Mouse (Mus musculus): Measurements from ENCODE around the gene Wfikkn1. TPM values are rescaled to one million over a fixed set of nuclear protein-coding genes. Genes with fewer than 3 reads are reported as not detected.

Gene Wfikkn1
- polyA plus RNA-seq, 1 experiment from 2014 or later: 0.65 TPM

DNA sequence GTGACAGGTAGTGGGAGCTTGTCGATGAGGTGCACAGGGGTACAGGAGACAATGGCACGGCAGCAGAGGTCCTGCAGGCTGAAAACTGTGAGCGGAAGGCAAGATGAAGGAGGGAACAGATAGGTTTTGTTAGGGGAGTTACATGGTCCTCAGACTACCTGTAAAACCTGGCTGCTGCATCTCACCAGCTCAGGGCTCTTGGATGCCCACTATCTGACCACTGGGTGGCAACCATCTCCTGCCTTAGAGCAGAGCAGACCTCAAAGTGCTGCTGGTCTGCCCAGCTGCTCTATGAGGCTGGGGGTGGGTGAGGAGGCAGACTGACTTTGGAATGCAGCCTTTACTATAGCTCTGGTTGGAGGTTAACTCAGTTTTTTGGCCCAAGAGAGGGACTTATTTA lies 3.2 kb upstream of the Wfikkn1 start:
- Histone ChIP-seq H3K9ac (no peak overlapping the region), H3K4me2 (no peak overlapping the region), H3K36me3 (peaks cover 29% of the 10 kb centered on the region), H3K9me3 (replicated peaks) (no peaks in the 10 kb centered on the region), H3K4me1 (replicated peaks) (peaks cover 53% of the 10 kb centered on the region), H3K4me3 (replicated peaks) (no peak overlapping the region), H3K27ac (no peak overlapping the region), H3K27me3 (no peaks in the 10 kb centered on the region)
- 79% methylated on average over 3 of the region's 3 CpGs for WGBS (ENCODE audit: insufficient replicate concordance)
- DNase-seq: no peak
- no peak for ATAC-seq (ENCODE audit: low read depth)

DNA sequence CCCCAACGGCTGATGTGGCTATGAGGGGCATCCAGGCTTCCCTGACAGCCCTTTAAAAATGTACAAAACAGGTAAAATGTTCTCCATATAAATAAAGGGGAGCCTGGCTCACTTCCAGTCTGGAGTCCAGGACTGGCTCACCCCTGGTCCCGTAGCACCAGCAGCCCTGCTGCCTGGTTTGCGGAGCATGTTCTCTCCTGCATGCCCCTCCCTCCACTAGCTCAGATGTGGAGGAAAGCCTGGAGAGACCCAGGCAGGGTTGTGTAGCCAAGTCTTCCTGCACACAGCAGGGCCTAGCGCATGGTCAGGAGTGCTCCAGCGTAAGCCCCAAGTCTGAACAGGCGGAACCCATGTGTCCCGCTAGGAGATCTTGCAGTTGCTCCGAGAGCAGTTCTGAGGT lies 2.6 kb upstream of the Wfikkn1 start:
- Histone ChIP-seq H3K27ac (no peak overlapping the region), H3K36me3 (peaks cover 35% of the 10 kb centered on the region), H3K9ac (no peak overlapping the region), H3K4me3 (replicated peaks) (no peak overlapping the region), H3K4me2 (no peak overlapping the region), H3K27me3 (no peaks in the 10 kb centered on the region), H3K9me3 (replicated peaks) (no peaks in the 10 kb centered on the region), H3K4me1 (replicated peaks) (peaks cover 53% of the 10 kb centered on the region)
- ATAC-seq (ENCODE audit: low read depth) (no peak), DNase-seq (no peak)
- WGBS (ENCODE audit: insufficient replicate concordance): 90% methylated on average over 8 of the region's 8 CpGs

DNA sequence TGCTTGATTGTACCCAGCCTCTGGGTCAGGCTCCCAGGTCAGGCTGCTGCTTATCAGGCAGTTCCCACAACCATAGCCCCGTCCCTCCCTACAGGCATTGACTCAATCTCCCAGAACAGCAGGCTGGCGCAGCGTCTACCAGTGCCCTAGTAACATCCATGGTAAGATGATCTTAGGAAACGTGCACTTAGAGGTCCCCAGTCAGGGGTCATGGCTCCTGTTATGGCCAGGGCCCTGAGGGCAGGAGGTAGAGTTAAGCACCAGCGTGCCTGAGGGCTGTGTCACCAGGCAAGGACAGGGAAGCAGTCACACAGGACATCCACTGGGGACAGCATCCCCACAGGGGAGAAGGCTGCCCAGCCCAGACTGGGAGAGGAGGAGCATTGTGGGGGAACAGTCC lies 1.6 kb upstream of the Wfikkn1 start:
- peak; percentile 48 for DNase-seq
- no peak overlapping the region for H3K4me2 ChIP-seq
- no peak overlapping the region for H3K9ac ChIP-seq
- peaks cover 57% of the 10 kb centered on the region for H3K4me1 ChIP-seq (replicated peaks)
- no peak overlapping the region for H3K4me3 ChIP-seq (replicated peaks)
- peaks cover 40% of the 10 kb centered on the region for H3K36me3 ChIP-seq
- no peaks in the 10 kb centered on the region for H3K27me3 ChIP-seq
- peak overlapping the region; percentile 45 for H3K27ac ChIP-seq
- peak; percentile 54 for ATAC-seq (ENCODE audit: low read depth)
- H3K9me3 ChIP-seq (replicated peaks): no peaks in the 10 kb centered on the region
- 27% methylated on average over 5 of the region's 5 CpGs for WGBS (ENCODE audit: insufficient replicate concordance)

DNA sequence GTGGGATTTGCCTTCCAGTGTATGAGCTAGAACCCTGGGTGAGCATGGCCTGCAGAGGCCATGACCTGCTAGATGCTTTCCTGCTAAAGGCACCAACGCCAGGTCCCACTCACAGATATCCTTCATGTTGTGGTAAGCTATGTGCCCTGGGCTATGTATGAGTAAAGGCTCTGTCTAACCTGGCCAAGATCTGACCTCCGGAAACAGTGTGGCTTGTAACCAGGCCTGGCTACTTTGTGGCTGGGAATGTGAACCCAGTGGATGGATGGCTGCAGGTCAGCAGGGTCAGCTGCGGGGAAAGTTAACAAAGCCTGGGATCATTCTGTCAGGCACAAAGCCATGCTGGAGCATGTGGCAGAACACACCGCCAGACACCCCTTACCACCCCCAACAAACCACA lies 1.0 kb upstream of the Wfikkn1 start:
- Histone ChIP-seq H3K9ac (no peak overlapping the region), H3K4me2 (no peak overlapping the region), H3K4me1 (replicated peaks) (peaks cover 59% of the 10 kb centered on the region), H3K9me3 (replicated peaks) (no peaks in the 10 kb centered on the region), H3K27ac (peak overlapping the region; percentile 45), H3K36me3 (peaks cover 40% of the 10 kb centered on the region), H3K4me3 (replicated peaks) (no peak overlapping the region), H3K27me3 (no peaks in the 10 kb centered on the region)
- WGBS (ENCODE audit: insufficient replicate concordance): 67% methylated on average over 4 of the region's 4 CpGs
- ATAC-seq (ENCODE audit: low read depth): no peak
- DNase-seq: no peak

DNA sequence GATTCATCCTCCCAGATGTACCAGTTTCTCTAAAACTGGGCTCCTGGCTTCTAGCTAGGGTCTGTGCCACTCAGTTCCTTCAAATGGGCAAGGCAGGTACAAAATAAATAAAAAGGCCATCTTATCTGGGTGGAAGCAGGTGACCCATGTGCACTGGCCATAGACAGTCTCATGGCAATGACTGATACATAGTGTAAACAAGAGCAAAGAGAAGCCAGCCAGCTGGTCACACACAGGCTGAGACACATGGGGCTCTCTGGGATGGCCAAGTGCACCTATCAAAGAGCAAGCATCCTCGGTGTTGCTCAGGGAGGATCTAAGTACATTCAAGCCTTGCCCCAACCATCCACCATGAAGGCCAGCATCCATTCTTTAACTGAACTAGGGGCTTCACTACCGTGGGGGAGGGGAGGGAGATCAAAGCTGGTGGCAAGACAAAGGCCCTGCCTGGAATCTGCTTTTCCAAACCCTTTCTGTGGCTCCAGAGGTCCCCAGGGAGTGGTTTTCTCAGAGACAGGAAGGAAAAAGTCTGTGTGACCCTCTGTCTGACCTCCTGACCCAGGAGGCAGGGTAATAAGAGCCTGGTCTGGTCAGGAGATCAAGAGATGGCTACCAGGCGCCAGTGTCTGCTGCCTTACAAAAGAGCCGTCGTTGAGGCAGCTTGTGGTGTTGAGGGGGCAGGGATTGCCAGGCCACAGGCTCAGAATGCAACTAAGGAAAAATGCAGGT lies 419 bp upstream of the Wfikkn1 start:
- ATAC-seq (ENCODE audit: low read depth) (no peak), DNase-seq (no peak)
- H3K27ac ChIP-seq: peak overlapping the region; percentile 45
- H3K9me3 ChIP-seq (replicated peaks): no peaks in the 10 kb centered on the region
- 29% methylated on average over 5 of the region's 5 CpGs for WGBS (ENCODE audit: insufficient replicate concordance)
- H3K36me3 ChIP-seq: peaks cover 40% of the 10 kb centered on the region
- peaks cover 63% of the 10 kb centered on the region for H3K4me1 ChIP-seq (replicated peaks)
- H3K4me3 ChIP-seq (replicated peaks): no peak overlapping the region
- no peak overlapping the region; the same call in 1 of the 2 replicates for H3K9ac ChIP-seq
- H3K27me3 ChIP-seq: no peaks in the 10 kb centered on the region
- H3K4me2 ChIP-seq: no peak overlapping the region

DNA sequence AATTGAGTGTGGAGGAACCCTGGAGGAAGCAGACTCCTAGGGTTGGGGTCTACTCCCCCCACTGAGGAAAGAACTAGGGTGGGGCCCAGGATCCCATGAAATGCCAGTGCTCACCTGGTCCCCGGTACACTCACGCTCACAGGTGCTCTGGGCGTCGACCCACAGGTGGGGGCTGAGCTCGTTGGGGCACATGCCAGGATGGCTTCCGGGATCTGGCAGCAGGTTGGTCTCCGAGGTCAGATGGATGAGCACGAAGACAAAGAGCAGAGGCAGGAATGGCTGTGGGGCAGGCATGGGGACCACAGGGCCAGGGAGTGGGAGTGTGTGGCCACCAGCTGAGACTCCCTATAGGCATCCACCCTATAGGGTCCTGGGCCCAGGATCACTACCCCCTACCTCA lies 908 bp downstream of the Wfikkn1 start:
- ATAC-seq (ENCODE audit: low read depth) (no peak), DNase-seq (no peak)
- H3K9ac ChIP-seq: no peak overlapping the region
- H3K4me1 ChIP-seq (replicated peaks): peaks cover 65% of the 10 kb centered on the region
- H3K36me3 ChIP-seq: peaks cover 37% of the 10 kb centered on the region
- H3K27me3 ChIP-seq: no peaks in the 10 kb centered on the region
- 77% methylated on average over 8 of the region's 8 CpGs for WGBS (ENCODE audit: insufficient replicate concordance)
- H3K4me2 ChIP-seq: no peak overlapping the region
- no peak overlapping the region for H3K4me3 ChIP-seq (replicated peaks)
- H3K27ac ChIP-seq: peak overlapping the region; percentile 44; the same call in 1 of the 2 replicates
- H3K9me3 ChIP-seq (replicated peaks): no peaks in the 10 kb centered on the region

DNA sequence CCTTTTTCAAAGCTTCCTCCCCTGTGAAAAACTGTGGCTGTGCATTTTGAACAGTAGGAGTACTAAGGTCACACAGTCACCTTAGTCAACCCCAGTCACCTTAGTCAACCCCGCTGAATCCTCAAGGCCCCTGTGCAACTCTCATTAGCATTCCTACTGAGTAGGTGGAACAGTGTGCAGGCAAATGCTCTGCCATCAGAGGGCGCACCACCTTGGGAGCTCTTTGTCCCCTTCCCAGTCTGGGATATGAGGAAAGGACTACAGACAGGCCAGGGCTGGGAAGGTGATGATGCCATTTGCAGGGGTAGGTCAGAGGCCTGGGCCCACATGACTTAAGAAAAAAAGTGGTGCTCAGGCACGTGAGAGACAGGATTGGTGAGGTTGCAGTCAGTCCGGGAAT lies 1.4 kb downstream of the Wfikkn1 start:
- WGBS (ENCODE audit: insufficient replicate concordance): 64% methylated on average over 4 of the region's 4 CpGs
- Histone ChIP-seq H3K36me3 (peaks cover 32% of the 10 kb centered on the region), H3K9ac (no peak overlapping the region), H3K27ac (no peak overlapping the region), H3K4me1 (replicated peaks) (peaks cover 69% of the 10 kb centered on the region), H3K27me3 (no peaks in the 10 kb centered on the region), H3K4me2 (no peak overlapping the region), H3K9me3 (replicated peaks) (no peaks in the 10 kb centered on the region), H3K4me3 (replicated peaks) (no peak overlapping the region)
- DNase-seq (no peak), ATAC-seq (ENCODE audit: low read depth) (no peak)

DNA sequence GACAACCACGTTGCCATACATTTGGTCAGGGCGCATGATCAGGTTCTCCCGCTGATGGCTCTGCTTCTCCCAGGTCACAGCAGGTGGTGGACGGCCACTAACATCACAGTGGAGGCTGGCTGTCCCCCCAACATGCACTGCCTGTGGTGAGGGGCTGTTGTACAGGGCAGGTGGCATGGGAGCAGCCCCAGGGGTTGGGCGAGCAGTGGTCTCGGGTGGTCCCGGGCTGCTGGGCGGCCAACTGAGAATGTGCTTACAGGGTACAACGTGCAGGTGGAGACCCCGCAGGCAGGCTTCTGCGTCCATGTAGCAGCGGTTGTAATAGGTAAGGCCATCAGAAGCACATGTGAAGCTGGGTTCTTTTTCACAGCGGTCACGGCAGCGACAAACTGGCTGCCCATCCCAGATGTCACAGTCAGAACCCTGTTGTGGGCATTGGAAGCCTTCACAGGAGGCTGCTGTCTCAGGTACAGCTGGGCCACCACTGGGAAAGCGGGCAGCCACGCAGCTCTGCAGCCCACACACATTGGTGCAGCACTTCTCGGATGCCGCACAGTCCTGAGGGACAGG lies 2.0 kb downstream of the Wfikkn1 start:
- H3K9me3 ChIP-seq (replicated peaks): no peaks in the 10 kb centered on the region
- H3K27ac ChIP-seq: no peak overlapping the region
- DNase-seq (no peak), ATAC-seq (ENCODE audit: low read depth) (no peak)
- H3K4me1 ChIP-seq (replicated peaks): peaks cover 75% of the 10 kb centered on the region
- 88% methylated on average over 19 of the region's 19 CpGs for WGBS (ENCODE audit: insufficient replicate concordance)
- H3K27me3 ChIP-seq: no peaks in the 10 kb centered on the region
- peaks cover 27% of the 10 kb centered on the region for H3K36me3 ChIP-seq
- no peak overlapping the region for H3K4me2 ChIP-seq
- no peak overlapping the region for H3K9ac ChIP-seq
- H3K4me3 ChIP-seq (replicated peaks): no peak overlapping the region

DNA sequence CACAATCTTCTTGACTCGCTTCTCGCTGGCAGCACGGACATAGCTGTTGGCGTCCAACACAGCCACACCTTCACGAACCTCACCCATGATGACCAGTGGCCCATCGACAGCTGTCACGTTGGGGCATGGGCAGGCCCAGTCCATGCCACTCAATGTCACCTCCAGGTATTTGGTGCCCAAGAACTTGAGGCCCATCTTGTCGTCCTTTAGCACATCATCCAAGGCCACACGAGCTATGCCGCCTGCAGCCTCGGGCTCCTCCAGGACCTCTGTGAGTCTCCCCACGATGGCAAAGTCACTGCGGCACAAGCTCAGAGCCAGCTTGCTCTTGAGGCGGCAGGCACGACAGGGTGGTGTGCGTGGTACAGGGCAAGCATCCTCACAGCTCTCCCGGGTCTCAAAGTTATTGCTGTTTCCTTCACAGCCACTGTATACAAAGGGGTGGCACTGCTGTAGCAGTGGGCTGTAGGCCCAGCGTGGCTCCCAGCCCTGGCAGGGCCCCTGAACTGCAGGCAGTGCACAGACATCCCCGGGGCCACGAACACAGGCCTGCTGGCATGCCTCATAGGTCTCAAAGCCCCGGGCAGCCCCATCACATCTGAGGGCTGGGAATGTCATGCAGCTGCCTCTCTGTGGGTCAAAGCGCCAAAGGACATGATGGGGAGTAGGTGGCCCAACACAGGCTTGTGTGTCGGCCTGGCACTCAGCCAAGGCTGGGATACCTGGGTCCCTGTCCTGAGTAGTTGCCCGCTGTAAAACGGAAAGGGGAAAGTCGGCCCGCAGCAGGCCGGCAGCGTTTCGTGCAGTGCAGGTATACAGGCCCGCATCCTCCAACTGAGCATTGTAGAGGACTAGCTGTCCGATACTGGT lies 2.7 kb downstream of the Wfikkn1 start:
- DNase-seq: no peak
- Histone ChIP-seq H3K27ac (no peak overlapping the region), H3K36me3 (peaks cover 20% of the 10 kb centered on the region), H3K4me2 (no peak overlapping the region), H3K27me3 (no peaks in the 10 kb centered on the region), H3K9ac (no peak overlapping the region), H3K9me3 (replicated peaks) (no peaks in the 10 kb centered on the region), H3K4me1 (replicated peaks) (peaks cover 74% of the 10 kb centered on the region), H3K4me3 (replicated peaks) (no peak overlapping the region)
- 89% methylated on average over 32 of the region's 32 CpGs for WGBS (ENCODE audit: insufficient replicate concordance)
- no peak for ATAC-seq (ENCODE audit: low read depth)

DNA sequence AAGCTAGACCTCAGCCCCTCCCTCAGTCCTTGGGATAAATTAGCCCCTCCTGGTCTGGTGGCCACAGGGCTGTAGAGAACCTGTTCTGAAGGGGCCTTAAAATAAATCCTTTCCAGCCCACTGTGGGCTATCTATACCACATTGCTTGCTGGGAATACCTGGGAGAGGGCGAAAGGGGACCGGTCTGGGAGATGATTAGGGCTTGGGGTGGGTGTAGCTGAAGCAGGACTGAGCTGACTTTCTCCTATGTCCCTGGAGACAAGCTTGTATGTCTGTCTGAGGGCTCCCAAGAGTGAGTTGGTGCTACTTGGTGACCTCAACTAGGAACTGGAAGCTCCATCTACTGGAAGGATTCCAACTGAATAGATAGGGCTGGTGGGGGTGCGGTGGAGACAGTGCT lies 3.6 kb downstream of the Wfikkn1 start:
- H3K27me3 ChIP-seq: no peaks in the 10 kb centered on the region
- H3K9me3 ChIP-seq (replicated peaks): no peaks in the 10 kb centered on the region
- peaks cover 65% of the 10 kb centered on the region for H3K4me1 ChIP-seq (replicated peaks)
- DNase-seq (no peak), ATAC-seq (ENCODE audit: low read depth) (no peak)
- H3K36me3 ChIP-seq: peaks cover 17% of the 10 kb centered on the region
- peak overlapping the region; percentile 83 for H3K9ac ChIP-seq
- WGBS (ENCODE audit: insufficient replicate concordance): 82% methylated on average over 3 of the region's 3 CpGs
- H3K4me3 ChIP-seq (replicated peaks): 0 out of 2 replicates have a peak overlapping the region, but pooled peaks have one; percentile 84
- H3K4me2 ChIP-seq: peak overlapping the region; percentile 93
- no peak overlapping the region; the same call in 1 of the 2 replicates for H3K27ac ChIP-seq

DNA sequence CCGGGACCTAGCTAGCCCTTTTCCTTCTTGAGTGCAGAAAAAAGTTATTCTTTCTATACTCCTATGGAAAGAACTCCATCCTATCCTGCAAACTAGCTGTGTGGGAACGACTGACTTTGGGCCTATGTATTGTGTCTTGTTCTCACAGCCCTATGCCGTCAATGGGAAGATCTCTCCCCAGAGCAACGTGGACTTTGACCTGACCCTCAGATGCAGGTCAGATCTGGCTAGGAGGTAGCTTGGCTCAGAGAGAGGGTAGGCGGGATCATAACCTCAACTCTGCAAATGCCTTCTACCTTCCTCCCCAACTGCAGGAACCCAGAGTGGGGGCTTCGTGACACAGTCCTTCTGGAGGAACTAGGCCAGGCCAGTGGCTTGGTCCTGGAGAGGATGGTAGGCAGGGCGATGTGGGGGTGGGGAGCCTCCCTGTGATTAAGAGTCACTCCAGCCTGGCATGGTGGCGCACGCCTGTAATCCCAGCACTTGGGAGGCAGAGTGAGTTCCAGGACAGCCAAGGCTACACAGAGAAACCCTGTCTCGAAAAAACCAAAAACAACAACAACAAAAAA lies 4.2 kb downstream of the Wfikkn1 start:
- 60% methylated on average over 10 of the region's 10 CpGs for WGBS (ENCODE audit: insufficient replicate concordance)
- Histone ChIP-seq H3K4me3 (replicated peaks) (peak overlapping the region; percentile 84), H3K9me3 (replicated peaks) (no peaks in the 10 kb centered on the region), H3K4me2 (peak overlapping the region; percentile 93), H3K27ac (peak overlapping the region; percentile 91), H3K36me3 (peaks cover 17% of the 10 kb centered on the region), H3K4me1 (replicated peaks) (peaks cover 59% of the 10 kb centered on the region), H3K9ac (peak overlapping the region; percentile 83), H3K27me3 (no peaks in the 10 kb centered on the region)
- ATAC-seq (ENCODE audit: low read depth) (no peak), DNase-seq (no peak)

Data from liver, embryonic 13.5 days (tissue).